Mouse (Mus musculus): ENCODE data around the gene Klre1. TPM values are rescaled to one million over a fixed set of nuclear protein-coding genes. Genes with fewer than 3 reads are reported as not detected.

Klre1 gene
- polyA plus RNA-seq, 1 experiment from 2014 or later: not detected

GRCm38 (mm10) chr6:129538555-129538954, 39.1 kb upstream of the Klre1 start:
- Histone ChIP-seq H3K27me3 (replicated peaks; ENCODE audit: control insufficient read depth, insufficient read depth, low read length) (no peaks in the 10 kb centered on the region), H3K9me3 (replicated peaks; ENCODE audit: control insufficient read depth, low read length) (no peaks in the 10 kb centered on the region), H3K4me2 (ENCODE audit: low read length) (no peak overlapping the region), H3K4me3 (ENCODE audit: low read depth, low read length) (no peak overlapping the region), H3K4me1 (ENCODE audit: control insufficient read depth, insufficient read depth, low read length) (peaks cover 19% of the 10 kb centered on the region), H3K9ac (ENCODE audit: low read length) (no peak overlapping the region), H3K27ac (ENCODE audit: low read depth, low read length) (no peak overlapping the region), H3K36me3 (ENCODE audit: control insufficient read depth, insufficient read depth, low read length) (peaks cover 56% of the 10 kb centered on the region)
- ATAC-seq (no peak), DNase-seq (ENCODE audit: low spot score) (no peak)
- WGBS: 83% methylated on average over 6 of the region's 6 CpGs

GRCm38 (mm10) chr6:129541931-129542330, 35.8 kb upstream of the Klre1 start:
- no peak for DNase-seq (ENCODE audit: low spot score)
- WGBS: 73% methylated on average over 9 of the region's 9 CpGs

GRCm38 (mm10) chr6:129542540-129542939, 35.2 kb upstream of the Klre1 start:
- Histone ChIP-seq H3K9ac (ENCODE audit: low read length) (no peak overlapping the region), H3K4me1 (ENCODE audit: control insufficient read depth, insufficient read depth, low read length) (no peaks in the 10 kb centered on the region), H3K27me3 (replicated peaks; ENCODE audit: control insufficient read depth, insufficient read depth, low read length) (no peaks in the 10 kb centered on the region), H3K4me2 (ENCODE audit: low read length) (no peak overlapping the region), H3K27ac (ENCODE audit: low read depth, low read length) (no peak overlapping the region), H3K9me3 (replicated peaks; ENCODE audit: control insufficient read depth, low read length) (no peaks in the 10 kb centered on the region), H3K36me3 (ENCODE audit: control insufficient read depth, insufficient read depth, low read length) (peaks cover 52% of the 10 kb centered on the region), H3K4me3 (ENCODE audit: low read depth, low read length) (no peak overlapping the region)
- WGBS: 93% methylated on average over 3 of the region's 3 CpGs
- ATAC-seq (no peak), DNase-seq (ENCODE audit: low spot score) (no peak)

More at GRCm38 (mm10) chr6:129541931-129542330, 35.8 kb upstream of the Klre1 start:
- no peak overlapping the region for H3K9ac ChIP-seq (ENCODE audit: low read length)
- H3K36me3 ChIP-seq (ENCODE audit: control insufficient read depth, insufficient read depth, low read length): peaks cover 56% of the 10 kb centered on the region
- H3K27ac ChIP-seq (ENCODE audit: low read depth, low read length): no peak overlapping the region
- H3K27me3 ChIP-seq (replicated peaks; ENCODE audit: control insufficient read depth, insufficient read depth, low read length): no peaks in the 10 kb centered on the region
- no peak for ATAC-seq
- H3K4me3 ChIP-seq (ENCODE audit: low read depth, low read length): no peak overlapping the region
- no peaks in the 10 kb centered on the region for H3K9me3 ChIP-seq (replicated peaks; ENCODE audit: control insufficient read depth, low read length)
- no peaks in the 10 kb centered on the region; the same call in 1 of the 2 replicates for H3K4me1 ChIP-seq (ENCODE audit: control insufficient read depth, insufficient read depth, low read length)
- H3K4me2 ChIP-seq (ENCODE audit: low read length): no peak overlapping the region

- no peak overlapping the region for H3K4me2 ChIP-seq (ENCODE audit: low read length)
- H3K27ac ChIP-seq (ENCODE audit: low read depth, low read length): no peak overlapping the region
- no peaks in the 10 kb centered on the region for H3K9me3 ChIP-seq (replicated peaks; ENCODE audit: control insufficient read depth, low read length)
- H3K4me3 ChIP-seq (ENCODE audit: low read depth, low read length): no peak overlapping the region
- H3K9ac ChIP-seq (ENCODE audit: low read length): no peak overlapping the region
- H3K4me1 ChIP-seq (ENCODE audit: control insufficient read depth, insufficient read depth, low read length): no peaks in the 10 kb centered on the region
- no peaks in the 10 kb centered on the region for H3K27me3 ChIP-seq (replicated peaks; ENCODE audit: control insufficient read depth, insufficient read depth, low read length)
- peaks cover 38% of the 10 kb centered on the region for H3K36me3 ChIP-seq (ENCODE audit: control insufficient read depth, insufficient read depth, low read length)
- 53% methylated on average over 6 of the region's 6 CpGs for WGBS
- ATAC-seq (peak; percentile 83), DNase-seq (ENCODE audit: low spot score) (peak; percentile 80)
Observed at GRCm38 (mm10) chr6:129543709-129544606, 33.7 kb upstream of the Klre1 start.

DNA sequence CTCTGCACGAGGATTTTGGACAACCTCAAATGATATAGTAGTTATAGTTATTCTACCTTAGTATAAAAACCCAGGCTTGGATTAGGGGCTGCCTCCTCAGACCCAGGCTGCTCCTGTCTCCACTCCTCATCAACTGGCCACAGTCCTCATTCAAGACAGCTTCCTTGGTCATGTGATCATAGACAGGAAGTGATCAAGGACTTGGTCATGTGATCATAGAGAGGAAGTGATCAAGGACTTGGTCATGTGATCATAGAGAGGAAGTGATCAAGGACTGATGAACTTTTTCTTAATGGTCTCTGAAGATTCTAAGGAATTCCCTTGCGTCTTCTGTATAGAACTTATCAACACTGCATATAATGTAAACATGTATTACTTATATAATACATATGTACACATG, 30.4 kb upstream of the Klre1 start:
- Histone ChIP-seq H3K9ac (ENCODE audit: low read length) (no peak overlapping the region), H3K4me2 (ENCODE audit: low read length) (no peak overlapping the region), H3K36me3 (ENCODE audit: control insufficient read depth, insufficient read depth, low read length) (peaks cover 6% of the 10 kb centered on the region), H3K27ac (ENCODE audit: low read depth, low read length) (no peak overlapping the region), H3K4me1 (ENCODE audit: control insufficient read depth, insufficient read depth, low read length) (no peaks in the 10 kb centered on the region), H3K27me3 (replicated peaks; ENCODE audit: control insufficient read depth, insufficient read depth, low read length) (no peaks in the 10 kb centered on the region), H3K4me3 (ENCODE audit: low read depth, low read length) (no peak overlapping the region), H3K9me3 (replicated peaks; ENCODE audit: control insufficient read depth, low read length) (no peaks in the 10 kb centered on the region)
- ATAC-seq: no peak
- 85% methylated on average over 2 of the region's 2 CpGs for WGBS
- no peak for DNase-seq (ENCODE audit: low spot score)

DNA sequence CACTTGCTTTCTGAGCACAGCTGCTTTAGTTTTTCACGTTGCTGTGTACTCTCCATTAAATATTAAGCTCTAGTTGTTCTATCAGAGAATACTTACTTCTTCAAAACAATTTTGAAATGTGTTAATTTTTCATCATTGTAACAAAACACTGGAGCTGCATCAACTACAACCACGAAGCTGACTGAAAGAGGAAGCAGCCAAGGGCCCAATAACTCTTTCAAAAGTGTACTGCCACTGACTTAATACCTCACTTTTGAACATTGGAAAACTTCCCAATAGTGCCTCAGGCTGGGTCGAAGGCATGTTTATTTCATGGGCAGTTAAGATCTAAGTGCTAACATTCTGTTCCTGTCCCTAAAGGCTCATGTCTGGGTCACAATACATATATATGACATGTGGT, 29.7 kb upstream of the Klre1 start:
- H3K36me3 ChIP-seq (ENCODE audit: control insufficient read depth, insufficient read depth, low read length): no peaks in the 10 kb centered on the region
- no peaks in the 10 kb centered on the region for H3K27me3 ChIP-seq (replicated peaks; ENCODE audit: control insufficient read depth, insufficient read depth, low read length)
- no peaks in the 10 kb centered on the region for H3K9me3 ChIP-seq (replicated peaks; ENCODE audit: control insufficient read depth, low read length)
- WGBS: 72% methylated on average over 3 of the region's 3 CpGs
- no peak overlapping the region for H3K9ac ChIP-seq (ENCODE audit: low read length)
- DNase-seq (ENCODE audit: low spot score) (no peak), ATAC-seq (no peak)
- H3K27ac ChIP-seq (ENCODE audit: low read depth, low read length): no peak overlapping the region
- no peaks in the 10 kb centered on the region for H3K4me1 ChIP-seq (ENCODE audit: control insufficient read depth, insufficient read depth, low read length)
- H3K4me3 ChIP-seq (ENCODE audit: low read depth, low read length): no peak overlapping the region
- no peak overlapping the region for H3K4me2 ChIP-seq (ENCODE audit: low read length)

DNA sequence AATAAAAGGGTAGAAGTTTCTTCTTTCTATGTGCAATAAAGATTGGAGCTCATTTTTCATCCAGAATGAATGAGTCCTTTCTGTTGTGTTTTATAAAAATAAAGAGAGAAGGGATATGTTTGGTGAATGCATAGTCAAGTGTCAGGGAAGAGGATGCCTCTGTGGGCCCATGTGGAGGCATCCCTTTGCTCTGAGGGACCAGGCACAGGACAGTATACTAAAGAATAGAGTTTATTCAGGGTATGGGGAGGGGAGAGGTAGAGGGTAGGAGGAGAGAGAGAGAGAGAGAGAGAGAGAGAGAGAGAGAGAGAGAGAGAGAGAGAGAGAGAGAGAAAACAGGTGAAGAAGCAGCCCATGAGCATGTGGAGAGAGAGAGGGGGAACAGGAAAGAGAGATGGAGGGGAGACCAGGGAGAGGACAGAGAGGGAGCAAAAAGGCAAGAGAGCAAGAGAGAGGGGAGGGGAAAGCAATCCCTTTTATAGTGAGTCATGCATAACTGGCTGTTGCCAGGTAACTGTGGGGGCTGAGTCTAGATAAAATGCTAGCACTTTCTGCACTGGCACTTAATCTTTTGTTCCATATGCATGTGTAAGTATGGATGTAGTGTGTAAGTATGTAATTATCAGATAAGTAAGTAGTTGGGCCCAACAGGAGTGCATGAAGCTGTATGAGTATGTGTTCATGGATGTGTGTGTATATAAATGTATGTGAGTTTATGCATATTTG, 20.2 kb upstream of the Klre1 start:
- H3K27ac ChIP-seq (ENCODE audit: low read depth, low read length): no peak overlapping the region
- H3K9me3 ChIP-seq (replicated peaks; ENCODE audit: control insufficient read depth, low read length): no peaks in the 10 kb centered on the region
- H3K4me1 ChIP-seq (ENCODE audit: control insufficient read depth, insufficient read depth, low read length): no peaks in the 10 kb centered on the region
- H3K27me3 ChIP-seq (replicated peaks; ENCODE audit: control insufficient read depth, insufficient read depth, low read length): no peaks in the 10 kb centered on the region
- ATAC-seq (peak; percentile 50), DNase-seq (ENCODE audit: low spot score) (peak; percentile 48)
- no peak overlapping the region for H3K4me2 ChIP-seq (ENCODE audit: low read length)
- no peaks in the 10 kb centered on the region for H3K36me3 ChIP-seq (ENCODE audit: control insufficient read depth, insufficient read depth, low read length)
- no peak overlapping the region for H3K9ac ChIP-seq (ENCODE audit: low read length)
- no peak overlapping the region for H3K4me3 ChIP-seq (ENCODE audit: low read depth, low read length)

DNA sequence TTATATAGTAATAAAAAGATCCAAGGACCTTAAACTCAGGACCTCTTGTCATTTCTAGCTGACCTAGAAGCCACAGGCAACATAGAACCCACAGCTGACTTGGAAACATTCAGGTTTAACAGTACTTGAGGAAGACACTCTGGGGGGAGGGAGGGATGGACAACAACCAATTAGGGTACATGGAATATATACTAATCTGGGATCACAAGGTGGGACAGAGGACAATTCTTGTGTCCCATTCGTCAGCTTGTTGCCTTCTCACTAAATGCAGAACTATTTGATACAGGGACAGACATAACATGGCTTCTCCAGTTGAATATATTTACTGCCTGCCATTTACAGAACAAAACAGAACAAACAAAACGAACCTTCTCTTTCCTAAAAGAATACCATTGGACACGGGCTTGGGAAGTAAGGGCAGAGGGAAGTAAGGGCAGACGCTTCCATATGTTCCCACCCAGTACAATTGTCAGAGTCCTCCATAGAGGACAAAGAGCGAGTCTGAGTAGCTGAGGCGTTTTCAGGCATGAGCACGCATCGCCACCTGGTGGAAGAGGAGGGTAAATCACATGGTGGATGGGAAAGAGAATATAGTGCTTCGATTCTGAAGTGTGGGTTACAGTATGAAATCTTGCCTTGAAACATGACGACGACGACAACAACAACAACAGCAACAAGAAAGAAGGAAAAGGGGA, 18.6 kb upstream of the Klre1 start:
- 19% methylated on average over 12 of the region's 12 CpGs for WGBS
- no peaks in the 10 kb centered on the region for H3K36me3 ChIP-seq (ENCODE audit: control insufficient read depth, insufficient read depth, low read length)
- H3K9me3 ChIP-seq (replicated peaks; ENCODE audit: control insufficient read depth, low read length): no peaks in the 10 kb centered on the region
- 0 out of 2 replicates have a peak overlapping the region, but pooled peaks have one; percentile 5 for H3K4me2 ChIP-seq (ENCODE audit: low read length)
- H3K27ac ChIP-seq (ENCODE audit: low read depth, low read length): no peak overlapping the region
- peak; percentile 88 for ATAC-seq
- peak; percentile 91 for DNase-seq (ENCODE audit: low spot score)
- no peak overlapping the region for H3K9ac ChIP-seq (ENCODE audit: low read length)
- H3K4me3 ChIP-seq (ENCODE audit: low read depth, low read length): no peak overlapping the region
- H3K27me3 ChIP-seq (replicated peaks; ENCODE audit: control insufficient read depth, insufficient read depth, low read length): no peaks in the 10 kb centered on the region
- H3K4me1 ChIP-seq (ENCODE audit: control insufficient read depth, insufficient read depth, low read length): no peaks in the 10 kb centered on the region

All from forebrain, embryonic 14.5 days (tissue).